Mouse (Mus musculus) C2C12 (cell line): ENCODE data around the gene Tmem82.

Source experiments
- CTCF ChIP-seq: IDR thresholded peaks from one replicate; pipeline ENCODE4 v1.5.1; 2011; ENCODE audit not compliant: control insufficient read depth, insufficient read depth, insufficient read length
- MYOG ChIP-seq: IDR thresholded peaks from one replicate; pipeline ENCODE4 v1.6.1; 2011; ENCODE audit not compliant: control insufficient read depth, insufficient read length; ENCODE audit errors: extremely low read depth

DNA sequence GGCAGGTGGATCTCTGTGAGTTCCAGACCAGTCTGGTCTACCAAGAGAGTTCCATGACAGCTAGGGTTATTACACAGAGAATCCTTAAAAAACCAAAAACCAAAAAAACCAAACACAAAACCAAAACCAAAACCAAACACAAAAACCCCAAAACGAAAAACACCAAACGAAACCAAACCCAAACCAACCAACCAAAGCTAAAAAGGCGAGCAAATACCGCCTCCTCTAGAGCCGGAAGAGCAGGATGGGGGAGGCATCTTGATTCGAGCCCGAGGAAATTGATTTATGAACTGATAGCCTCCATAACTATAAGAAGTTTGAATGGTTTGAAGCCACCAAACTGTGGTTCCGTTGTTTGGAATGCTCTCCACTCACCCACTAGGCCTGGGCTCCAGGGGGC lies 34.5 kb downstream of the Tmem82 start:
- TF ChIP-seq CTCF (no peak), MYOG (no peak)
